13 mouse cellular contexts compared by ENCODE assay signal in genomic region chr5:139892326-139892994, GRCm38 (mm10). TPM values are rescaled to one million over a fixed set of nuclear protein-coding genes. Genes with fewer than 3 reads are reported as not detected.
DNase-seq lines count a peak whose midpoint lies in the region; ATAC-seq lines count a peak whose summit lies in the region.
"Had no signal": no experiment of that assay in that cellular context is flagged by ENCODE, and none has a peak within 500 bp of the region (broad histone marks: within the 10 kb centered on the region; RNA-seq: fewer than 3 reads in every experiment).

No protein-coding gene starts in this region.

- H3K27ac ChIP-seq in forebrain, embryonic 15.5 days (replicated peaks): peak overlapping the region; percentile 16
- peak overlapping the region; percentile 49; the same call in 1 of the 2 replicates for H3K27ac ChIP-seq in neural tube, embryonic 11.5 days (ENCODE audit: low read depth, low read length)
- H3K27ac ChIP-seq: heart, embryonic 13.5 days; layer of hippocampus, adult 2 months; stomach, postnatal 0 days had no signal

- WGBS in forebrain, embryonic 15.5 days: 10% methylated on average over 4 of the region's 5 CpGs
- WGBS in neural tube, embryonic 11.5 days: 40% methylated on average over 4 of the region's 5 CpGs

- H3K4me3 ChIP-seq in forebrain, embryonic 15.5 days: no peak overlapping the region
- H3K4me3 ChIP-seq in neural tube, embryonic 11.5 days (ENCODE audit: low read depth, low read length): no peak overlapping the region
- H3K4me3 ChIP-seq: heart, embryonic 13.5 days; layer of hippocampus, adult 2 months had no signal

- H3K4me2 ChIP-seq in forebrain, embryonic 15.5 days (replicated peaks): no peak overlapping the region
- no peak overlapping the region for H3K4me2 ChIP-seq in neural tube, embryonic 11.5 days (ENCODE audit: low read depth)
- H3K4me2 ChIP-seq: heart, embryonic 13.5 days had no signal

- no peaks in the 10 kb centered on the region for H3K36me3 ChIP-seq in forebrain, embryonic 15.5 days
- no peaks in the 10 kb centered on the region for H3K36me3 ChIP-seq in neural tube, embryonic 11.5 days (ENCODE audit: control insufficient read depth, insufficient read depth, low read length)
- H3K36me3 ChIP-seq: heart, embryonic 13.5 days had no signal

- H3K9ac ChIP-seq in forebrain, embryonic 15.5 days (replicated peaks): no peak overlapping the region
- H3K9ac ChIP-seq in neural tube, embryonic 11.5 days (ENCODE audit: low read length): peak overlapping the region; percentile 23; the same call in 1 of the 2 replicates
- H3K9ac ChIP-seq: heart, embryonic 13.5 days had no signal

- H3K9me3 ChIP-seq in forebrain, embryonic 15.5 days: no peaks in the 10 kb centered on the region
- H3K9me3 ChIP-seq in neural tube, embryonic 11.5 days (ENCODE audit: control insufficient read depth, low read length): no peaks in the 10 kb centered on the region
- H3K9me3 ChIP-seq: heart, embryonic 13.5 days had no signal

- ATAC-seq in forebrain, embryonic 15.5 days (replicated peaks): peak; percentile 74
- peak; percentile 81 for ATAC-seq in neural tube, embryonic 11.5 days (ENCODE audit: insufficient read depth, low FRiP score, low TSS enrichment)

- peaks cover 46% of the 10 kb centered on the region for H3K4me1 ChIP-seq in forebrain, embryonic 15.5 days
- H3K4me1 ChIP-seq in neural tube, embryonic 11.5 days (ENCODE audit: control insufficient read depth, insufficient read depth, low read length): peaks cover 8% of the 10 kb centered on the region; the same call in 1 of the 2 replicates
- H3K4me1 ChIP-seq: heart, embryonic 13.5 days had no signal

- DNase-seq in embryo, embryonic 10.5 days (ENCODE audit: low spot score): peak; percentile 62
- no peak for DNase-seq in embryo, embryonic 10 days (ENCODE audit: low spot score)
- DNase-seq in kidney, postnatal 25 days: peak; percentile 78 to 89
- DNase-seq in neural tube, embryonic 11.5 days (ENCODE audit: low spot score): peak; percentile 59
- DNase-seq in adrenal gland, postnatal 36 days: no peak
- DNase-seq in left cerebral cortex, adult 9 months (ENCODE audit: low spot score in 2 of 2): no peak
- no peak for DNase-seq in right cerebral cortex, adult 18-20 months
- DNase-seq: adrenal gland, adult 8-10 months; cerebellum, adult 9-11 months had no signal

- H3K27me3 ChIP-seq in forebrain, embryonic 15.5 days: no peaks in the 10 kb centered on the region
- H3K27me3 ChIP-seq in neural tube, embryonic 11.5 days (ENCODE audit: control insufficient read depth, insufficient read depth, low read length): no peaks in the 10 kb centered on the region

RNA-seq across cellular contexts. Expression of gene Elfn1, which starts 15.3 kb away (rescaled TPM):
- polyA plus RNA-seq in forebrain, embryonic 15.5 days (2015; fragmentation: Nextera tagmentation; extraction: Ambion mirVana): 2.4 and 2.6 TPM in 2 replicates
- 2.3 and 2.5 TPM in 2 replicates for polyA plus RNA-seq in neural tube, embryonic 11.5 days (2014; fragmentation: Nextera tagmentation; extraction: Ambion mirVana)
- 10 to 100 TPM in 1 of 2 experiments, under 1 TPM in 1; 0.46 to 20.1 TPM for total RNA-seq in adrenal gland, postnatal 36 days (2021)

Comparison
In these comparisons a context has a peak if more than half of its experiments do, and no peak if none do; other contexts are left out.
1. DNase-seq: peak in embryo, embryonic 10.5 days (single experiment), kidney, postnatal 25 days (2 of 2) and neural tube, embryonic 11.5 days (single experiment); none in embryo, embryonic 10 days (single experiment), adrenal gland, postnatal 36 days (0 of 2), left cerebral cortex, adult 9 months (0 of 2) and right cerebral cortex, adult 18-20 months (single experiment).